Mouse (Mus musculus): ENCODE results near the gene Rack1. TPM values are rescaled to one million over a fixed set of nuclear protein-coding genes. Genes with fewer than 3 reads are reported as not detected.

Rack1 gene
- total and polyA plus RNA-seq, 3 experiments, result 376 to 5,815 (median 4,421) TPM

DNA sequence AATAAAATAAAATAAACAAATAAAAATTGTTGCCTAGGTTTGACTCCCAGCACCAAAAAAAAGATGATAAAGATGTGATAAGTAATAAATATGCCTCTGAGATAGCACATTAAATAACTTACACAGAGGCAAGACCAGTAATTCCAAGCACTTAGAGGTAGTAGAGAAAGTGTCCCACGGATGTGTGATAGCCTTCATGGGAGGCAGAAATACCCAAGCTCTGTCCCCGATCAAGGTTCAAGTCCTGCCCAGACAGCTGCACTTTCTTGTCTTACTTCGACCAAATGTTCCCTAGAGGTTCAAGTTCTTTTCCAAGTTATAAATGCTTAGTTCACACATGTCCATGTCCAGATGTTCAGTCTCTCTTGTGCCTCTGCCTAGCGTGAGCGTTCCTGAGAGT, 10.9 kb upstream of the Rack1 start:
- Histone ChIP-seq H3K9ac (ENCODE audit: control insufficient read depth, low read depth, low read length, poor library complexity, severe bottlenecking) (peak overlapping the region; percentile 39), H3K27ac (ENCODE audit: control insufficient read depth, low read depth, low read length) (no peak overlapping the region), H3K27me3 (ENCODE audit: control insufficient read depth in 1 of 2, insufficient read depth in 2 of 2, low read length in 2 of 2) (no peaks in the 10 kb centered on the region), H3K9me3 (replicated peaks; ENCODE audit: insufficient read depth, low read length) (no peaks in the 10 kb centered on the region), H3K4me3 (ENCODE audit: control insufficient read depth in 1 of 2, insufficient read depth in 1 of 2, low read depth in 2 of 2, low read length in 2 of 2) (peak overlapping the region in 1 of 2 experiments; percentile 65; a peak in 3 of 4 replicates), H3K36me3 (ENCODE audit: control insufficient read depth in 1 of 2, insufficient read depth in 2 of 2, low read length in 2 of 2) (peaks cover 0 to 12% of the 10 kb centered on the region in 2 experiments; a peak in 2 of 4 replicates), H3K79me2 (ENCODE audit: control insufficient read depth, insufficient read depth, low read length, poor library complexity) (no peaks in the 10 kb centered on the region), H3K4me1 (ENCODE audit: control insufficient read depth in 1 of 2, insufficient read depth in 2 of 2, low read length in 2 of 2) (peaks cover 9 to 24% of the 10 kb centered on the region in 2 experiments)
- no peak for TF ChIP-seq POLR2A (IDR thresholded peaks at IDR 0.05; ENCODE audit: control insufficient read depth in 1 of 2, insufficient read depth in 1 of 2, low read depth in 1 of 2, low read length in 2 of 2, poor library complexity in 1 of 2)
- no peak for TF ChIP-seq POLR2AphosphoS2 (IDR thresholded peaks at IDR 0.05; ENCODE audit: low read length)
- no peak; the same call in 1 of the 2 replicates for TF ChIP-seq CHD1 (IDR thresholded peaks at IDR 0.05; ENCODE audit: low read depth, low read length)
- TF ChIP-seq RAD21 (IDR thresholded peaks at IDR 0.05; ENCODE audit: low read depth, low read length), result no peak
- no peak for TF ChIP-seq ZNF384 (IDR thresholded peaks at IDR 0.05; ENCODE audit: low read depth, low read length)
- TF ChIP-seq USF1 (IDR thresholded peaks at IDR 0.05; ENCODE audit: low read depth, low read length), result no peak
- no peak for TF ChIP-seq POLR2AphosphoS5 (IDR thresholded peaks at IDR 0.05; ENCODE audit: borderline replicate concordance, low read depth, low read length)
- TF ChIP-seq MYB (IDR thresholded peaks at IDR 0.05; ENCODE audit: low read depth, low read length), result no peak
- TF ChIP-seq MAZ (IDR thresholded peaks at IDR 0.05; ENCODE audit: low read depth, low read length), result no peak
- TF ChIP-seq SIN3A (IDR thresholded peaks at IDR 0.05; ENCODE audit: low read length), result no peak
- peak; percentile 63 for DNase-seq (ENCODE audit: low read depth, low spot score)

DNA sequence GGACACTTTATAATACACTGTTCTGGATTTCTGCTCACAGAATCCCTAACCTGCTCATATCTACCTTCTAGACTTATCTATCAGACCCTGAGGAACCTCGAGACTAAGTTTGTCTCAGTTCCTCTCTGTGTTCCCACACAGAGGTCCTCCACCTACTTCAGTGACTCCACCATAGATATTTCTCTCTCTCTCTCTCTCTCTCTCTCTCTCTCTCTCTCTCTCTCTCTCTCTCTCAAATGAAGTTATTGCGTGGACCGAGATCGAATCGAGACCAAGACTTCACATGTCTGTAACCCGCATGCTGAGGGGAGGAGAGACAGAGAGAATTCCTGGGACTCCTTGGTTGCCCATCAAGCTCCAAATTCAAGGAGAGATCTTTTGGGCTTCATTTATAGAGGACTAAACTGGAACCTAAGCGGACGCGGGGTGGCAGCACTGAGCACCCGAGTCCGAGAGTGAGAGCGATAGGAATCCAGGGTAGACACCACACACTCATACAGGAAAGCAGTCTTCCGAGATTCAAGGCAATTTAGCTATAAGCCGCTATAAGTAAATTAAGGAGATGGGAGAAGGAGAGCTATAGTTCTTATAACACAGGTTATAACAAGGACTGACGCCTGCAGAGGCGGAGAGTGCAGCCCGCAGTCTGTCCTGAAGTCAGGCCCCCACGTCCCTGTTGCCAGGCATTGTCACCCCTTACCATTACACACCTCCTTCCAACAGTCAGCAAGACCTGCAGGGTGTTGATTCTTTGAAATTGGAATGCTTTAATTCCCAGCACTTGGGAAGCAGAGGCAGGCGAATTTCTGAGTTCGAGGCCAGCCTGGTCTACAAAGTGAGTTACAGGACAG, 9.9 kb upstream of the Rack1 start:
- peak; percentile 96 for DNase-seq (ENCODE audit: low read depth, low spot score)
- H3K9me3 ChIP-seq (replicated peaks; ENCODE audit: insufficient read depth, low read length), result no peaks in the 10 kb centered on the region
- no peaks in the 10 kb centered on the region for H3K79me2 ChIP-seq (ENCODE audit: control insufficient read depth, insufficient read depth, low read length, poor library complexity)
- 0 out of 2 replicates have a peak overlapping the region, but pooled peaks have one; percentile 12 for H3K27ac ChIP-seq (ENCODE audit: control insufficient read depth, low read depth, low read length)
- H3K36me3 ChIP-seq (ENCODE audit: control insufficient read depth in 1 of 2, insufficient read depth in 2 of 2, low read length in 2 of 2), result peaks cover 0 to 12% of the 10 kb centered on the region in 2 experiments; a peak in 2 of 4 replicates
- H3K4me3 ChIP-seq (ENCODE audit: control insufficient read depth in 1 of 2, insufficient read depth in 1 of 2, low read depth in 2 of 2, low read length in 2 of 2), result peak overlapping the region; percentile 58 to 74
- H3K9ac ChIP-seq (ENCODE audit: control insufficient read depth, low read depth, low read length, poor library complexity, severe bottlenecking), result peak overlapping the region; percentile 52
- H3K4me1 ChIP-seq (ENCODE audit: control insufficient read depth in 1 of 2, insufficient read depth in 2 of 2, low read length in 2 of 2), result peaks cover 9 to 24% of the 10 kb centered on the region in 2 experiments
- H3K27me3 ChIP-seq (ENCODE audit: control insufficient read depth in 1 of 2, insufficient read depth in 2 of 2, low read length in 2 of 2), result no peaks in the 10 kb centered on the region
- TF ChIP-seq POLR2AphosphoS2 (IDR thresholded peaks at IDR 0.05; ENCODE audit: low read length), result no peak
- no peak for TF ChIP-seq POLR2A (IDR thresholded peaks at IDR 0.05; ENCODE audit: control insufficient read depth in 1 of 2, insufficient read depth in 1 of 2, low read depth in 1 of 2, low read length in 2 of 2, poor library complexity in 1 of 2)
- peak; percentile 60 for TF ChIP-seq RAD21 (IDR thresholded peaks at IDR 0.05; ENCODE audit: low read depth, low read length)
- TF ChIP-seq USF2 (IDR thresholded peaks at IDR 0.05; ENCODE audit: borderline replicate concordance in 1 of 2, insufficient read depth in 1 of 2, low read depth in 1 of 2, low read length in 2 of 2), result no peak
- TF ChIP-seq USF1 (IDR thresholded peaks at IDR 0.05; ENCODE audit: low read depth, low read length), result peak; percentile 15; the same call in 1 of the 2 replicates
- TF ChIP-seq GABPA (IDR thresholded peaks at IDR 0.05; ENCODE audit: low read depth, low read length), result no peak
- TF ChIP-seq RCOR1 (IDR thresholded peaks at IDR 0.05; ENCODE audit: low read depth, low read length), result no peak; the same call in none of the 2 replicates
- TF ChIP-seq BHLHE40 (IDR thresholded peaks at IDR 0.05; ENCODE audit: borderline replicate concordance, low read depth, low read length), result no peak; the same call in 1 of the 2 replicates
- TF ChIP-seq SIN3A (IDR thresholded peaks at IDR 0.05; ENCODE audit: low read length), result peak; percentile 84
- no peak for TF ChIP-seq MAX (IDR thresholded peaks at IDR 0.05; ENCODE audit: low read length)
- no peak for TF ChIP-seq ZMIZ1 (IDR thresholded peaks at IDR 0.05; ENCODE audit: low read depth, low read length)
- peak; percentile 89 to 96 (median 91) for TF ChIP-seq CTCF (IDR thresholded peaks at IDR 0.05 in 2 of 3, conservative IDR thresholded peaks at IDR 0.05 in 1 of 3; ENCODE audit: control insufficient read depth in 1 of 3, insufficient read depth in 1 of 3, low read depth in 2 of 3, low read length in 3 of 3, poor library complexity in 1 of 3, severe bottlenecking in 1 of 3)
- no peak for TF ChIP-seq POLR2AphosphoS5 (IDR thresholded peaks at IDR 0.05; ENCODE audit: borderline replicate concordance, low read depth, low read length)
- TF ChIP-seq ZC3H11A (IDR thresholded peaks at IDR 0.05; ENCODE audit: low read depth, low read length), result peak; percentile 74
- TF ChIP-seq UBTF (IDR thresholded peaks at IDR 0.05; ENCODE audit: borderline replicate concordance, insufficient read depth, low read depth, low read length), result no peak
- no peak for TF ChIP-seq E2F4 (IDR thresholded peaks at IDR 0.05; ENCODE audit: borderline replicate concordance, low read depth, low read length)
- TF ChIP-seq MYB (IDR thresholded peaks at IDR 0.05; ENCODE audit: low read depth, low read length), result no peak
- no peak for TF ChIP-seq NELFE (IDR thresholded peaks at IDR 0.05; ENCODE audit: low read depth, low read length)
- TF ChIP-seq MAZ (IDR thresholded peaks at IDR 0.05; ENCODE audit: low read depth, low read length), result peak; percentile 66; the same call in 1 of the 2 replicates
- TF ChIP-seq MXI1 (IDR thresholded peaks at IDR 0.05; ENCODE audit: low read depth, low read length), result peak; percentile 71; the same call in 1 of the 2 replicates
- TF ChIP-seq MYC (IDR thresholded peaks at IDR 0.05; ENCODE audit: low read depth, low read length), result peak; percentile 36; the same call in 1 of the 2 replicates
- no peak; the same call in 1 of the 2 replicates for TF ChIP-seq CHD1 (IDR thresholded peaks at IDR 0.05; ENCODE audit: low read depth, low read length)
- TF ChIP-seq MEF2A (IDR thresholded peaks at IDR 0.05; ENCODE audit: extremely low read depth, insufficient replicate concordance, low read depth, low read length, poor library complexity, severe bottlenecking), result no peak
- TF ChIP-seq MAFK (IDR thresholded peaks at IDR 0.05; ENCODE audit: borderline replicate concordance, low read depth, low read length), result no peak
- peak; percentile 97 for TF ChIP-seq JUND (IDR thresholded peaks at IDR 0.05; ENCODE audit: low read depth, low read length)
